Mouse (Mus musculus) CH12.LX (cell line): ENCODE measurements at regions not wholly inside any gene's neighbourhood (a gene's known extent, or its start where the extent isn't known, plus 50 kb on each side); places are given as distances from the start of the nearest gene placed in this dataset.
A peak's percentile ranks its signal among the peaks of the same experiment; 100 is the strongest.

Experiments used
- DNase-seq: peaks from one replicate; pipeline ENCODE4 v3.0.0-alpha.2; 2013; ENCODE audit errors: extremely low read depth
- H3K27ac ChIP-seq: 2 replicates; pipeline ENCODE4 v1.5.1; 2012; ENCODE audit warnings: low read depth, mild to moderate bottlenecking, control low read depth, moderate library complexity; ENCODE audit not compliant: insufficient read depth
- H3K27me3 ChIP-seq: replicated peaks from 2 replicates; pipeline ENCODE3; 2012; ENCODE audit warnings: inconsistent platforms
- H3K36me3 ChIP-seq, 2 experiments: replicated peaks in 1 of 2; 2 replicates each; pipeline versions ENCODE3 to v1.6.1; 2012; ENCODE audit warnings: inconsistent platforms in 1 of 2, low read length in 1 of 2, mild to moderate bottlenecking in 1 of 2, mixed read lengths in 1 of 2, moderate library complexity in 1 of 2; ENCODE audit not compliant: control insufficient read depth in 1 of 2, insufficient read depth in 1 of 2
- H3K4me1 ChIP-seq, 2 experiments: 2 replicates each; pipeline ENCODE4 v1.6.1; 2012; ENCODE audit warnings: inconsistent platforms in 1 of 2, moderate library complexity in 1 of 2; ENCODE audit not compliant: insufficient read depth in 2 of 2, control insufficient read depth in 1 of 2
- H3K4me2 ChIP-seq: 2 replicates; pipeline ENCODE4 v1.6.1; 2012; ENCODE audit warnings: low read depth, mild to moderate bottlenecking, control low read depth; ENCODE audit not compliant: poor library complexity, insufficient read depth, severe bottlenecking
- H3K4me3 ChIP-seq, 3 experiments: fragments of 150-350 bp in 1 of 3; sonication (generic) in 1 of 3; replicated peaks in 1 of 3; 2 replicates each; pipeline versions ENCODE3 to v1.5.1; 2011 to 2012; ENCODE audit warnings: low read depth in 2 of 3, low read length in 2 of 3, mild to moderate bottlenecking in 2 of 3, moderate library complexity in 2 of 3, control low read depth in 1 of 3, improper control_type of control experiment in 1 of 3, inconsistent platforms in 1 of 3, mixed read lengths in 1 of 3; ENCODE audit not compliant: poor library complexity in 1 of 3
- H3K79me2 ChIP-seq: replicated peaks from 2 replicates; pipeline ENCODE4 v1.6.1; 2012; ENCODE audit warnings: mild to moderate bottlenecking, moderate library complexity; ENCODE audit not compliant: control insufficient read depth, poor library complexity, insufficient read depth, severe bottlenecking; ENCODE audit errors: extremely low read depth
- H3K9ac ChIP-seq: 2 replicates; pipeline ENCODE4 v1.6.1; 2012; ENCODE audit warnings: low read depth, mild to moderate bottlenecking, control low read depth, moderate library complexity; ENCODE audit not compliant: insufficient read depth
- H3K9me3 ChIP-seq: replicated peaks from 2 replicates; pipeline ENCODE3; 2012; ENCODE audit warnings: low read length, inconsistent platforms, mixed read lengths
- BHLHE40 ChIP-seq: IDR thresholded peaks from 2 replicates; pipeline ENCODE4 v1.6.1; 2011; ENCODE audit warnings: mild to moderate bottlenecking, low read depth, low read length, improper control_type of control experiment
- CHD2 ChIP-seq: IDR thresholded peaks from 2 replicates; pipeline ENCODE4 v1.6.1; 2011; ENCODE audit warnings: low read length, improper control_type of control experiment
- E2F4 ChIP-seq: IDR thresholded peaks from 2 replicates; pipeline ENCODE4 v1.6.1; 2011; ENCODE audit warnings: low read depth, low read length, improper control_type of control experiment; ENCODE audit not compliant: insufficient replicate concordance
- EP300 ChIP-seq: IDR thresholded peaks from 2 replicates; pipeline ENCODE4 v1.6.1; 2011; ENCODE audit warnings: low read length, improper control_type of control experiment
- ETS1 ChIP-seq: conservative IDR thresholded peaks from 2 replicates; pipeline ENCODE4 v1.6.1; 2012; ENCODE audit warnings: low read depth, mild to moderate bottlenecking, inconsistent platforms, low read length, improper control_type of control experiment, moderate library complexity
- MXI1 ChIP-seq: IDR thresholded peaks from 2 replicates; pipeline ENCODE4 v1.6.1; 2011; ENCODE audit warnings: mild to moderate bottlenecking, low read depth, low read length, improper control_type of control experiment
- POLR2AphosphoS2 ChIP-seq: IDR thresholded peaks from 2 replicates; pipeline ENCODE4 v1.6.1; 2011; ENCODE audit warnings: low read depth, low read length, improper control_type of control experiment
- RCOR1 ChIP-seq: conservative IDR thresholded peaks from 2 replicates; pipeline ENCODE4 v1.6.1; 2012; ENCODE audit warnings: low read depth, mild to moderate bottlenecking, inconsistent platforms, low read length, improper control_type of control experiment
- SIN3A ChIP-seq: IDR thresholded peaks from 2 replicates; pipeline ENCODE4 v1.6.1; 2012; ENCODE audit warnings: low read length, improper control_type of control experiment, inconsistent platforms
- SMC3 ChIP-seq: IDR thresholded peaks from 2 replicates; pipeline ENCODE4 v1.6.1; 2011; ENCODE audit warnings: low read depth, low read length, improper control_type of control experiment
- TCF12 ChIP-seq: IDR thresholded peaks from 2 replicates; pipeline ENCODE4 v1.6.1; 2014; ENCODE audit warnings: low read depth, mild to moderate bottlenecking, inconsistent platforms, low read length, improper control_type of control experiment
- UBTF ChIP-seq: IDR thresholded peaks from 2 replicates; pipeline ENCODE4 v1.6.1; 2012; ENCODE audit warnings: low read depth, mild to moderate bottlenecking, inconsistent platforms, low read length, improper control_type of control experiment, moderate library complexity
- ZC3H11A ChIP-seq: IDR thresholded peaks from 2 replicates; pipeline ENCODE4 v1.6.1; 2012; ENCODE audit warnings: low read depth, mild to moderate bottlenecking, inconsistent platforms, low read length, improper control_type of control experiment
- ZKSCAN1 ChIP-seq: IDR thresholded peaks from 2 replicates; pipeline ENCODE4 v1.6.1; 2012; ENCODE audit warnings: low read depth, inconsistent platforms, low read length, improper control_type of control experiment, borderline replicate concordance
- dilution Hi-C: fragments of 300-500 bp; cut with MboI; formaldehyde crosslinking; loops from 2 replicates; pipeline ENCODE4 v1.14.3; 2020; ENCODE audit warnings: low sequenced_read_pairs; ENCODE audit not compliant: extremely low pct_unique_long_range_greater_than_20kb, extremely low pct_ligation_motif_present
- in situ Hi-C: fragments of 300-500 bp; cut with MboI; formaldehyde crosslinking; loops from 3 replicates; pipeline ENCODE4 v1.14.3; 2019; ENCODE audit warnings: low sequenced_read_pairs, low pct_ligation_motif_present, low pct_unique_long_range_greater_than_20kb, mixed read lengths

GRCm38 (mm10) chr15:64447239-64447952 is 370.1 kb upstream of the Gm21798 start:
- Histone ChIP-seq H3K4me2 (no peak overlapping the region), H3K36me3 (no peaks in the 10 kb centered on the region), H3K79me2 (no peaks in the 10 kb centered on the region), H3K27ac (no peak overlapping the region), H3K9ac (no peak overlapping the region), H3K27me3 (no peaks in the 10 kb centered on the region), H3K9me3 (no peaks in the 10 kb centered on the region), H3K4me1 (peaks cover 2 to 18% of the 10 kb centered on the region in 2 experiments; a peak in 3 of 4 replicates), H3K4me3 (no peak overlapping the region)
- no peak for TF ChIP-seq UBTF
- TF ChIP-seq RCOR1: no peak
- no peak for TF ChIP-seq SIN3A
- no peak for TF ChIP-seq BHLHE40
- dilution Hi-C loops: no loop called here
- in situ Hi-C loops: no loop called here
- DNase-seq: peak; percentile 30

DNA sequence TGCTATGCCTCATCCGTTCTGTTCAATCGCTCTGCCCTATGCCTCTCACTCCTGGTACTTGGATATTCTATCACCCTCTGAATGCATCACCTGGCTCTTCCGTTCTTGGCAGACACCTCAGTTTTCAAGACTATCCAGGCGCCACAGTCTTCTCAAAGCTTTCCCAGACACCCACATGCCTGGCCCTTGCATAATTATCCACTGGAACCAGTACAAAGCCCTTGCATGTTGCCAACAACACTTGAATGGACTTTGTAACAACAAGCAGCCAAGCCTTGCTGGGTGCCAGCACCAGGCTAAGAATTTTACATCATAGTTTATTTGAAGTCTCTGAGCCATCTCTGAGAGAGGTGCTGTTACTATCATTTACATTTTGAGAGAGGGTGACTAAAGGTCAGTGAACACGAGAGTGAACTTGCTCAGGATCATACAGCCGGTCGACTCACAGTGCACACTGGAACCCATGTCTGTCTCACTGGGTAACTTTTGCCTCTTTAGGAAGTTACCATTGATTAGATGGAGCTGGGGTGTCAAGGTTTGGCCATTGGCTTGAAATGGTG is 368.8 kb upstream of the Gm21798 start:
- H3K27me3 ChIP-seq: no peaks in the 10 kb centered on the region
- peaks cover 2 to 18% of the 10 kb centered on the region in 2 experiments; a peak in 3 of 4 replicates for H3K4me1 ChIP-seq
- dilution Hi-C loops (no loop called here), in situ Hi-C loops (no loop called here)
- no peak overlapping the region for H3K4me2 ChIP-seq
- TF ChIP-seq MXI1: no peak
- no peak for TF ChIP-seq E2F4
- no peak for TF ChIP-seq SMC3
- no peak for TF ChIP-seq EP300
- TF ChIP-seq ZKSCAN1: no peak
- no peak for TF ChIP-seq BHLHE40
- H3K36me3 ChIP-seq: no peaks in the 10 kb centered on the region
- H3K4me3 ChIP-seq: no peak overlapping the region
- no peak overlapping the region for H3K9ac ChIP-seq
- H3K79me2 ChIP-seq: no peaks in the 10 kb centered on the region
- H3K27ac ChIP-seq: no peak overlapping the region
- DNase-seq: no peak
- H3K9me3 ChIP-seq: no peaks in the 10 kb centered on the region

- Histone ChIP-seq H3K27ac (no peak overlapping the region), H3K27me3 (no peaks in the 10 kb centered on the region), H3K4me2 (no peak overlapping the region), H3K36me3 (no peaks in the 10 kb centered on the region), H3K4me3 (no peak overlapping the region), H3K79me2 (no peaks in the 10 kb centered on the region), H3K9ac (no peak overlapping the region), H3K4me1 (0 out of 4 replicates have a peak, but pooled peaks cover 0 to 3% of the 10 kb centered on the region in 2 experiments), H3K9me3 (no peaks in the 10 kb centered on the region)
- in situ Hi-C loops (no loop called here), dilution Hi-C loops (no loop called here)
- no peak for TF ChIP-seq ETS1
- TF ChIP-seq ZC3H11A: no peak
- no peak for TF ChIP-seq SIN3A
- no peak for TF ChIP-seq TCF12
- no peak for TF ChIP-seq POLR2AphosphoS2
- TF ChIP-seq SMC3: no peak
- TF ChIP-seq CHD2: no peak
- DNase-seq: no peak
Measured at GRCm38 (mm10) chr15:64470743-64471142, 346.8 kb upstream of the Gm21798 start.
